Mouse (Mus musculus) stomach, postnatal 0 days (tissue): ENCODE measurements around the gene Atg9b. TPM values are rescaled to one million over a fixed set of nuclear protein-coding genes. Genes with fewer than 3 reads are reported as not detected.

Source experiments
- ATAC-seq: fragments of 200-750 bp; cut with Nextera tagmentation; 2 replicates; pipeline ENCODE4 v1.8.0; 2017; ENCODE audit not compliant: low FRiP score, low TSS enrichment
- DNase-seq: peaks from one replicate; pipeline ENCODE4 v3.0.0-alpha.2; 2016; ENCODE audit warnings: low spot score
- H3K27ac ChIP-seq: fragments of 300-500 bp; sonication (generic); replicated peaks from 2 replicates; pipeline ENCODE4 v1.5.1; 2014; ENCODE audit warnings: mild to moderate bottlenecking, control low read depth
- H3K27me3 ChIP-seq: fragments of 300-500 bp; sonication (generic); 2 replicates; pipeline ENCODE4 v1.6.1; 2014; ENCODE audit warnings: low read length; ENCODE audit not compliant: control insufficient read depth, insufficient read depth
- H3K36me3 ChIP-seq: fragments of 300-500 bp; sonication (generic); 2 replicates; pipeline ENCODE4 v1.6.1; 2014; ENCODE audit warnings: low read length, mixed read lengths; ENCODE audit not compliant: control insufficient read depth, insufficient read depth
- H3K4me1 ChIP-seq: fragments of 300-500 bp; sonication (generic); replicated peaks from 2 replicates; pipeline ENCODE4 v1.6.1; 2014; ENCODE audit warnings: antibody characterized with exemption; ENCODE audit not compliant: control insufficient read depth, insufficient read depth
- H3K4me2 ChIP-seq: fragments of 300-500 bp; sonication (generic); replicated peaks from 2 replicates; pipeline ENCODE4 v1.6.1; 2014; ENCODE audit warnings: low read depth, mild to moderate bottlenecking, control low read depth, moderate library complexity
- H3K4me3 ChIP-seq: fragments of 300-500 bp; sonication (generic); 2 replicates; pipeline ENCODE4 v1.5.1; 2014; ENCODE audit warnings: low read depth, low read length, control low read depth
- H3K9ac ChIP-seq: fragments of 300-500 bp; sonication (generic); 2 replicates; pipeline ENCODE4 v1.6.1; 2014; ENCODE audit warnings: mild to moderate bottlenecking, low read length, control low read depth, mixed read lengths
- H3K9me3 ChIP-seq: fragments of 300-500 bp; sonication (generic); 2 replicates; pipeline ENCODE4 v1.6.1; 2016; ENCODE audit warnings: low read length; ENCODE audit not compliant: control insufficient read depth
- CTCF ChIP-seq: IDR thresholded peaks from 2 replicates; pipeline ENCODE4 v1.5.1; 2016; ENCODE audit warnings: antibody characterized with exemption, low read depth, mild to moderate bottlenecking, moderate library complexity
- EP300 ChIP-seq: optimal IDR thresholded peaks from 2 replicates; pipeline ENCODE3; 2016; ENCODE audit warnings: antibody characterized with exemption
- WGBS: fragments of 180-500 bp; shearing (Covaris S2); extraction: QIAGEN DNeasy Blood & Tissue Kit; methylation state at CpG from one replicate; pipeline ENCODE4 v1.1.7; 2014; 5-methylcytosine and 5-hydroxymethylcytosine counted together
- polyA plus RNA-seq: library from polyadenylated mRNA; unstranded; fragments of >200 nt; fragmentation: Nextera tagmentation; extraction: Ambion mirVana; gene quantifications from 2 replicates; pipeline ENCODE4 v1.2.1, GENCODE M21; 2015

Atg9b gene
- polyA plus RNA-seq, 1 experiment from 2014 or later, result 4.1 TPM

DNA sequence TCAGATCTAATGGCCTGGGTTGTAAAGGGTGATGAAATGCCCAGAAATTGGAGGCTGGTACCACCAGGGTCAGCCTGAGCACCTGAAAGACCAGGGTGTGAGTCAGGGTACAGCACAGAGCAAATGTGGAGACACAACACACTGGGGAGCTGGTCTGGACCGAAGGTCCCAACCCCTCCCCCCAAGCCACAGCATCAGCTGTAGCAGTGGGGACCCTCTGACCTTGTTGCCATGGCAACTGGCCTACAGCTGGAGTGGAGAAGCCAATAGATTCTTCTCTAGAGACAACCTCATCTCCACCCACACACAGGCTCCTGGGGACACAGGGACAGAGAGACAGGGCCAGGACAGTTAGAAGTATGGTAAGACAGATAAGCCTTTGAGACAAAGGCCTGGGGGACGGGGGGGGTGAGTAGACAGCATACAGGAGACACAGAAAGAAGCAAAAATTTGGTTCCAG lies 47.9 kb downstream of the Atg9b start:
- DNase-seq (no peak), ATAC-seq (no peak)
- Histone ChIP-seq H3K4me3 (no peak overlapping the region), H3K4me2 (peak overlapping the region; percentile 39; the same call in 1 of the 2 replicates), H3K27ac (peak overlapping the region; percentile 63; the same call in 1 of the 2 replicates), H3K4me1 (peaks cover 8% of the 10 kb centered on the region), H3K36me3 (no peaks in the 10 kb centered on the region), H3K9me3 (no peaks in the 10 kb centered on the region), H3K9ac (no peak overlapping the region), H3K27me3 (no peaks in the 10 kb centered on the region)
- no peak for TF ChIP-seq CTCF
- TF ChIP-seq EP300, result no peak
- WGBS, result 42% methylated on average over 2 of the region's 2 CpGs

DNA sequence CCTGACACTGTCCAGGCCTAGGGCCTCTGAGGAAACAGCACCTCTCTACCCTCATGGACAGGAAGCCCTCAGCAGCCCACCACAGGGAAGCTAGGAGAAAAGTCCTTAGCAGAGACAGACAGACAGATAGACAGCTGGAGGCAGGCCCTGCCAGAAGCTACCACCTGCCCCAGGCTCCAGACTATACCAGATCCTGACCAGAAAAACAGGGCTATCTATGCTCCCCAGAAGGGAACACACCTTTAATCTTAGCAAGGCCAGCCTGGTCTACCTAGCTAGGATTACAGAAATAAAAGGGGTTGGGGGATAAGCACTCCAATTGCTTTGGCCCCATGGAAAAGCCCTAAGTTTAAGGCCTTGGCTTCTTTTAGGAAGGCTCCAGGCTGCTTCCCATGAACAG lies 48.6 kb downstream of the Atg9b start:
- peaks cover 4% of the 10 kb centered on the region for H3K4me1 ChIP-seq
- H3K9me3 ChIP-seq, result no peaks in the 10 kb centered on the region
- ATAC-seq, result no peak
- H3K9ac ChIP-seq, result no peak overlapping the region
- no peak for DNase-seq
- H3K27ac ChIP-seq, result no peak overlapping the region
- no peak overlapping the region for H3K4me3 ChIP-seq
- H3K36me3 ChIP-seq, result no peaks in the 10 kb centered on the region
- H3K27me3 ChIP-seq, result no peaks in the 10 kb centered on the region
- TF ChIP-seq EP300, result no peak
- no peak for TF ChIP-seq CTCF
- no peak overlapping the region for H3K4me2 ChIP-seq

DNA sequence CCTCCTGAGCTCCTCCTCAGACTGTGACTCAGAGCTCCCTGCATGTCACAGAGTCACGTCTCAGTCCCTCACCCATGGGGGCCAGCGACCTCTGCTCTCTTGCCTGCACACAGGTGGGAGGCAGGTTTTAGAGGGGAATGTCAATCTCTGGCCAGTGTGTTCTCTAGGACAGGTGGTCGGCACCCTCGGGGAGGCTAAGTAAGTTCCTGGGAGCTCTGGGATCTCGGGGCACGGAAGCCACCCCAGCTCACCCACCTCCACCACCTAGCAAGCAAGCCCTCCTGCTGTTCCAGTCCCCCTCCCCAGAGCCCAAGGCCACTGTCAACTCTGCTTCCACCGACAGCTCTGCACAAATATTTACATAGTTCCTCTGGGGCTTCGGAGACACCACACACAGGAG lies 49.0 kb downstream of the Atg9b start:
- Histone ChIP-seq H3K9me3 (no peaks in the 10 kb centered on the region), H3K4me2 (no peak overlapping the region), H3K36me3 (no peaks in the 10 kb centered on the region), H3K9ac (no peak overlapping the region), H3K27ac (no peak overlapping the region), H3K4me1 (peaks cover 4% of the 10 kb centered on the region), H3K4me3 (no peak overlapping the region), H3K27me3 (no peaks in the 10 kb centered on the region)
- DNase-seq (no peak), ATAC-seq (no peak)
- TF ChIP-seq EP300, result no peak
- TF ChIP-seq CTCF, result no peak
- WGBS, result 38% methylated on average over 8 of the region's 8 CpGs

DNA sequence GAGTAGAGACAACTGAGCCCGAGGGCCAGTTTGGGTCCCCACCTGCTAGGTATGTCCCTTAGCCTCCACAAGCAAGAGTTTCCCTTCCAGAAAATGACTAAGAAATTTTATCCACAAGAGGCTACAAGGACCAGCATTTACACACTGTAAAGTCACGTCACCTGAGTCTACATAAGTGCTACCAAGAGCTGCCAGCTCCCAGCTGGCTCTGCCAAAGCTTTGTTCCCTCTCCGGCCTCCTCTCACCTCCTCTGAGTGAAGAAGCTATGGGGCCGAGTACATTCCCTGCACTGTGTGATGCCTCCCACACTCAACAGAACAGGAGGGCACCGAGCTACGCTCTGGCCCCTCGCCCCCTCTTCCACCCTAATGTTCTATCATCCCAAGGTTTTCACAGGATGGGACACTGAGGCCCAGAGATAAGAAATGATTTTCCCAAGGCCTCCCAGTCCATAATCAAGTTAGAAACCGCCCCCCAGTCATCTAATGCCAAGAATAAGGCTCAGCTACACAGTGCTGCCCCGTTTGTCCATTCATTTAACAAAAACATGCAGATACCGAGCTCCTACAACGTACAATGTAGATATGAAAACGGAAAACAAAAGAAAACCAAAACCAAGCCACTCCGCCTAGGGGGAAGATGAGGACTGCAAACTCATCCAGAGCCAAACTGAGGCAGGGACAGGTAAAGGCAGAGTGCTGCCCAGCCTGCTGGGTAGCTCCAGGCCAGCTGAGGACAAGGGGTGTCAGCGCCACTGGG lies 49.6 kb downstream of the Atg9b start:
- Histone ChIP-seq H3K4me3 (no peak overlapping the region), H3K36me3 (no peaks in the 10 kb centered on the region), H3K9me3 (no peaks in the 10 kb centered on the region), H3K4me1 (peaks cover 4% of the 10 kb centered on the region), H3K27me3 (no peaks in the 10 kb centered on the region), H3K27ac (no peak overlapping the region), H3K9ac (no peak overlapping the region), H3K4me2 (no peak overlapping the region)
- WGBS, result 65% methylated on average over 14 of the region's 14 CpGs
- TF ChIP-seq CTCF, result no peak
- no peak for TF ChIP-seq EP300
- ATAC-seq, result no peak
- no peak for DNase-seq

DNA sequence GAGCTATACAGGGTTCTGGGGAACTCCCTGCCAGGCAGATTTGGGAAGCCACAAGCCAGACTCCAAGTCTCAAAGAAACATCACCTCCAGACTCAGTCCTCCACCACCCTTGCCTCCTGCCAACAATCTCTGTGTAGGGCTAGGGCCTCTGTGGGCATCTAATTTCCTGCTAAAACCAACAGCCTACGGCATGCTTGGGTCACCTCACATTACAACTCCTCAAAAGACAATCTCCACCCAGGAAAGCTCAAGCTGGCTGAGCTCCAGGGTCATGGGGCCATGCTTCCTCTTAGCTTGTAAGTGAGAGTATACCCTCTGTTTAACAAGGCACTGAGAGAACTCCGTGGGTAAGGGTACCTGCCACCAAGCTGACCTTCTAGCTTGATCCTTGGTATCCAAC lies 54.1 kb downstream of the Atg9b start:
- H3K4me3 ChIP-seq, result no peak overlapping the region
- TF ChIP-seq EP300, result no peak
- no peak for TF ChIP-seq CTCF
- H3K4me2 ChIP-seq, result no peak overlapping the region
- H3K9ac ChIP-seq, result no peak overlapping the region
- no peak overlapping the region for H3K27ac ChIP-seq
- H3K4me1 ChIP-seq, result no peaks in the 10 kb centered on the region; the same call in 1 of the 2 replicates
- H3K9me3 ChIP-seq, result no peaks in the 10 kb centered on the region
- H3K36me3 ChIP-seq, result no peaks in the 10 kb centered on the region
- ATAC-seq, result no peak
- WGBS, result 53% methylated on average over 2 of the region's 2 CpGs
- no peaks in the 10 kb centered on the region for H3K27me3 ChIP-seq
- no peak for DNase-seq

DNA sequence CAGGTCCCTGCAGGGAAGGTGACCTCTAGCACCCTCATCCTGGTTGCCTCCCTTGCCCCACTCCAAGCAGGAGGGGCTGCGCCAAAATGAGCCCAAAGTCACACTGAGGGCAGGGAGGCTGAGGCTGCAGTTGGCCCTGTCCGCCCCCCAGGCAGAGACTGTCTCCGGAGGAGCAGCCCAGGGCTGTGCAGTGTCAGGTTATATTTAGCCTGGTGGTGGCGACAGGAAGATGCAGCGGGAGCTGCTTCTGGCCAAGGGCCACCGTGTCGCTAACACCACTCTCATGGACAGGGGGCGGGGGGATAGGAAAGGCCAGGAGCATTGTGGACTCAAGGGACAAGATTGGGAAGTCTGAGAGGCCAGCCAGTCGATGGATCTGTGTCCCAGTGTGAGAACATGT lies 54.6 kb downstream of the Atg9b start:
- Histone ChIP-seq H3K4me2 (no peak overlapping the region), H3K36me3 (no peaks in the 10 kb centered on the region), H3K4me3 (no peak overlapping the region), H3K27ac (no peak overlapping the region), H3K27me3 (no peaks in the 10 kb centered on the region), H3K9ac (no peak overlapping the region), H3K9me3 (no peaks in the 10 kb centered on the region), H3K4me1 (no peaks in the 10 kb centered on the region; the same call in 1 of the 2 replicates)
- whole genome bisulfite sequencing, result 38% methylated on average over 9 of the region's 9 CpGs
- DNase-seq, result no peak
- TF ChIP-seq EP300 (no peak), CTCF (peak; percentile 26)
- no peak for ATAC-seq
